Mouse (Mus musculus): Measurements from ENCODE around the gene Agpat1.

- TF ChIP-seq CTCF (IDR thresholded peaks at IDR 0.05; ENCODE audit: borderline replicate concordance, control insufficient read depth, extremely low read depth, insufficient read depth, low read length, poor library complexity) (no peak), POLR2A (IDR thresholded peaks at IDR 0.05; ENCODE audit: control insufficient read depth, extremely low read depth, insufficient read depth, low read length, poor library complexity) (no peak)
Observed at GRCm38 (mm10) chr17:34582528-34582927, 21.5 kb upstream of the Agpat1 start.
